Mouse (Mus musculus) olfactory bulb, adult 2 months (tissue): ENCODE data around the gene Dll4. TPM values are rescaled to one million over a fixed set of nuclear protein-coding genes. Genes with fewer than 3 reads are reported as not detected.
A peak's percentile ranks its signal among the peaks of the same experiment; 100 is the strongest.

Source experiments
- H3K27ac ChIP-seq: fragments of 200-500 bp; 2 replicates; pipeline ENCODE4 v1.5.1; 2012; ENCODE audit warnings: low read depth, low read length; ENCODE audit not compliant: insufficient read depth
- H3K4me1 ChIP-seq: fragments of 200-500 bp; 2 replicates; pipeline ENCODE4 v1.6.1; 2012; ENCODE audit warnings: low read length; ENCODE audit not compliant: control insufficient read depth, insufficient read depth
- H3K4me3 ChIP-seq: fragments of 200-500 bp; 2 replicates; pipeline ENCODE4 v1.5.1; 2012; ENCODE audit warnings: mild to moderate bottlenecking, low read depth, low read length, moderate library complexity; ENCODE audit not compliant: insufficient read depth
- CTCF ChIP-seq: fragments of 200-500 bp; IDR thresholded peaks from 2 replicates; pipeline ENCODE4 v1.5.1; 2012; ENCODE audit warnings: low read depth, mild to moderate bottlenecking, low read length, moderate library complexity; ENCODE audit not compliant: insufficient read depth
- POLR2A ChIP-seq: fragments of 200-500 bp; IDR thresholded peaks from 2 replicates; pipeline ENCODE4 v1.6.1; 2012; ENCODE audit warnings: mild to moderate bottlenecking, low read depth, low read length, moderate library complexity; ENCODE audit not compliant: insufficient read depth
- WGBS: fragments of 180-500 bp; shearing (Covaris S2); methylation state at CpG from one replicate; pipeline ENCODE4 v1.1.7; 2018; 5-methylcytosine and 5-hydroxymethylcytosine counted together
- polyA plus RNA-seq: library from polyadenylated mRNA; stranded (reverse); fragments of >200 nt; gene quantifications from 2 replicates; pipeline ENCODE4 v1.2.4, GENCODE M21; 2012; ENCODE audit warnings: low replicate concordance; ENCODE audit not compliant: missing spikeins, insufficient read depth, insufficient read length

The Dll4 gene
- polyA plus RNA-seq, 1 experiment = not detected

DNA sequence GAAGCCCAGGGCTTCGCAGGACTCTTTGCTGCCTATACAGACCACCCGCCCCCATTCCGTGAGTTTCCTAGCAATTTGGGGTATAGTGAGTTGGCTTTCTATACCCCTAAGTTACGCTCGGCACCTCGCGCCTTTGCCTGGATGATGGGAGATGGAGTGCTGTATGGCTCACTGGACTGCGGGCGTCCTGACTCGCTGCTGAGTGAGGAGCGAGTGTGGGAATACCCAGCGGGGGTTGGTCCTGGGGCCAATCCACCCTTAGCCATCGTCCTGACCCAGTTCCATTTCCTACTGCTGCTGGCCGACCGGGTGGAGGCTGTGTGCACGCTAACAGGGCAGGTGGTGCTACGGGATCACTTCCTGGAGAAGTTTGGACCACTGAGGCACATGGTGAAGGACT, 32.3 kb upstream of the Dll4 start:
- H3K4me3 ChIP-seq = no peak overlapping the region
- H3K27ac ChIP-seq = no peak overlapping the region
- H3K4me1 ChIP-seq = peaks cover 7% of the 10 kb centered on the region
- no peak for TF ChIP-seq POLR2A
- TF ChIP-seq CTCF = no peak
- 95% methylated on average over 17 of the region's 17 CpGs for WGBS

DNA sequence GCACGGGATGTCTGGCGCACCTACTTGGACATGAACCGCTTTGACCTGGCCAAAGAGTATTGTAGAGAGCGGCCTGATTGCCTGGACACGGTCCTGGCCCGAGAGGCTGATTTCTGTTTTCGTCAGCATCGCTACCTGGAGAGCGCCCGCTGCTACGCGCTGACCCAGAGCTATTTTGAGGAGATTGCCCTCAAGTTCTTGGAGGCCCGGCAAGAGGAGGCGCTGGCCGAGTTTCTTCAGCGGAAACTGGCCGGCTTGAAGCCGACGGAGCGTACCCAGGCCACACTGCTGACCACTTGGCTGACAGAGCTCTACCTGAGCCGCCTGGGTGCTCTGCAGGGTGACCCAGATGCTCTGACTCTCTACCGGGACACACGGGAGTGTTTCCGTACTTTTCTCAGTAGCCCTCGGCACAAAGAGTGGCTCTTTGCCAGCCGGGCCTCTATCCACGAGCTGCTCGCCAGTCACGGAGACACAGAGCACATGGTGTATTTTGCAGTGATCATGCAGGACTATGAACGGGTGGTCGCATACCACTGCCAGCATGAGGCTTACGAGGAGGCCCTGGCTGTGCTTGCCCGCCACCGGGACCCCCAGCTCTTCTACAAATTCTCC, 31.7 kb upstream of the Dll4 start:
- H3K4me1 ChIP-seq = peaks cover 7% of the 10 kb centered on the region
- 86% methylated on average over 34 of the region's 34 CpGs for WGBS
- H3K27ac ChIP-seq = no peak overlapping the region

DNA sequence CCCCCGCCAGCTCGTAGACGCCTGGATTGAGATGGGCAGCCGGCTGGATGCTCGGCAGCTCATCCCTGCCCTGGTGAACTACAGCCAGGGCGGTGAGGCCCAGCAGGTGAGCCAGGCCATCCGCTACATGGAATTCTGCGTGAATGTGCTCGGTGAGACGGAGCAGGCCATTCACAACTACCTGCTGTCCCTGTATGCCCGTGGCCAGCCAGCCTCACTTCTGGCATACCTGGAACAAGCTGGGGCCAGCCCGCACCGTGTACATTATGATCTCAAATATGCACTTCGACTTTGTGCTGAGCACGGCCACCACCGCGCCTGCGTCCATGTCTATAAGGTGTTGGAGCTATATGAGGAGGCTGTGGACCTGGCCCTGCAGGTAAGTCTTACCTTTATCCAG, 31.2 kb upstream of the Dll4 start:
- Histone ChIP-seq H3K4me3 (no peak overlapping the region), H3K27ac (no peak overlapping the region), H3K4me1 (peaks cover 7% of the 10 kb centered on the region)
- 96% methylated on average over 18 of the region's 18 CpGs for WGBS
- TF ChIP-seq CTCF (no peak), POLR2A (no peak)

More for the DNA sequence above, 31.7 kb upstream of the Dll4 start:
- no peak overlapping the region for H3K4me3 ChIP-seq
- TF ChIP-seq POLR2A (no peak), CTCF (no peak)

DNA sequence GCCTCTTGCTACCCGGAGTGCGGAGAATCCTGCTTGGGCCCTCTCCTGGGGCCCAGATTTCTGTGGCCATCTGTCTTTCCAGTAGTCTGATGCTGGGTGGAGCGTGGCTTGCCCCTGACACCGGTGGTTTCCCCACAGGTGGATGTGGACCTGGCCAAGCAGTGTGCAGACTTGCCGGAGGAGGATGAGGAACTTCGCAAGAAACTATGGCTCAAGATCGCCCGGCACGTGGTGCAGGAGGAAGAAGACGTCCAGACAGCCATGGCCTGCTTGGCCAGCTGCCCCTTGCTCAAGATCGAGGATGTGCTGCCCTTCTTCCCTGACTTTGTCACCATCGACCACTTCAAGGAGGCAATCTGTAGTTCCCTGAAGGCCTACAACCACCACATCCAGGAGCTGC, 28.8 kb upstream of the Dll4 start:
- TF ChIP-seq POLR2A = no peak
- TF ChIP-seq CTCF = no peak
- Histone ChIP-seq H3K4me3 (no peak overlapping the region), H3K27ac (no peak overlapping the region), H3K4me1 (peaks cover 22% of the 10 kb centered on the region)
- 90% methylated on average over 12 of the region's 12 CpGs for WGBS

DNA sequence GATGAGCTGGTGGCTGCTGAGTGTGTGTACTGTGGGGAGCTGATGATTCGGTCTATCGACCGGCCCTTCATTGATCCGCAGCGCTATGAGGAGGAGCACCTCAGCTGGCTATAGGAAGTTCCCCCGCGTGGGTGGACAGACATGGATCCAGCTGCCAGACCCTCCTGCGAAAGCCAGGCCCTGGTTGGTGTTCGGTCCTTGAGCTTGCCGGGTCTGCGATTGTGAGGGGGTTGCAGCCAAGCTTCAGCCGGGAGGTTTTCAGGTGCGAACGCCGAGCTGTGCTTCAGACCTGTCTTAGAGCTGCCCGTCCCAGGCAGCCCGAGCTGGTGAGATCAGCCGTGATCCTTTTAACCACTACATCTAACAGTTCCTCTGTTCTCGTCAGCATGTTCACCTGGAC, 28.1 kb upstream of the Dll4 start:
- TF ChIP-seq CTCF (no peak), POLR2A (no peak)
- 93% methylated on average over 19 of the region's 19 CpGs for WGBS
- Histone ChIP-seq H3K4me1 (peaks cover 22% of the 10 kb centered on the region), H3K27ac (no peak overlapping the region), H3K4me3 (no peak overlapping the region)

DNA sequence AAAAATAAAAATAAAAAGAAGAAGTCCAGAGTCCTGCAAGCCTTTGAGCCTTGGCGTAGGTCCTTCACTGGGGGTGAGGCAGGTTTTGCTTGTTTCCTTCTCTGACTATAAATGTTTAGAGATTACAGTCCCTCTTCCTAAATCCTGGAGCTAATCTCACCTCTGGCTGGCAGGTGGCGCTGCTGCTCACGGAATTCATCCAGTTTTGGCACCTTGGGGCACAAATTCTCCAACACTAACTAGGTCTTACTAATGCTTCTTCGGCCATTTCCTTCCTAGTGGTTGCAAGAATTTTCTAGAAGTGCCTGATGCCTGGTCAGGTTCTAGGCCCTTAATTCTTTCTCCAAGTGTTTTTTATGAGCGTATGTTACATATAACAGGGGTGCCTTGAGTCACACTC, 27.3 kb upstream of the Dll4 start:
- Histone ChIP-seq H3K27ac (no peak overlapping the region), H3K4me3 (no peak overlapping the region), H3K4me1 (peaks cover 22% of the 10 kb centered on the region)
- TF ChIP-seq CTCF (peak; percentile 43; the same call in 1 of the 2 replicates), POLR2A (no peak)
- 40% methylated on average over 5 of the region's 5 CpGs for WGBS

DNA sequence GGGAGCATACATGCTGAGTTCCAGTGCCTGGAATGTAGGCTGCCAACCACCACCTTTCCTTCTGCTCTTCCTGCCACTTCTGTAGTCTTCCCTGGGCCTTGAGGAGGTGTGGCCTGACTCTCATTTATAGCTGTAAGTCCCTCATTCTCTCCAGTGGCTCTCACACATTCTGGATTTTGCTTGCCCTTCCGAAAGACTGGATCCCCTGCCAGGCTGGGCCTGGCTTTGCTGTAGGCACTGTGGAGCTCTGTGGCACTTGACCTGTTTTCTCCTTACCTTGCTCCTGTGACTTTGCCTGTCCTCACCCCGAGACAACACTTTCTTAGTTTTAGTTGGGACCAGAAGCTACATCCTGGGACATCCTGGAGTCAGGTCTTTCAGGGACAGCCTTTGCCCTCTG, 26.7 kb upstream of the Dll4 start:
- whole genome bisulfite sequencing = 92% methylated on average over 2 of the region's 2 CpGs
- Histone ChIP-seq H3K4me1 (peaks cover 22% of the 10 kb centered on the region), H3K4me3 (no peak overlapping the region), H3K27ac (no peak overlapping the region)
- TF ChIP-seq POLR2A (no peak), CTCF (no peak)

DNA sequence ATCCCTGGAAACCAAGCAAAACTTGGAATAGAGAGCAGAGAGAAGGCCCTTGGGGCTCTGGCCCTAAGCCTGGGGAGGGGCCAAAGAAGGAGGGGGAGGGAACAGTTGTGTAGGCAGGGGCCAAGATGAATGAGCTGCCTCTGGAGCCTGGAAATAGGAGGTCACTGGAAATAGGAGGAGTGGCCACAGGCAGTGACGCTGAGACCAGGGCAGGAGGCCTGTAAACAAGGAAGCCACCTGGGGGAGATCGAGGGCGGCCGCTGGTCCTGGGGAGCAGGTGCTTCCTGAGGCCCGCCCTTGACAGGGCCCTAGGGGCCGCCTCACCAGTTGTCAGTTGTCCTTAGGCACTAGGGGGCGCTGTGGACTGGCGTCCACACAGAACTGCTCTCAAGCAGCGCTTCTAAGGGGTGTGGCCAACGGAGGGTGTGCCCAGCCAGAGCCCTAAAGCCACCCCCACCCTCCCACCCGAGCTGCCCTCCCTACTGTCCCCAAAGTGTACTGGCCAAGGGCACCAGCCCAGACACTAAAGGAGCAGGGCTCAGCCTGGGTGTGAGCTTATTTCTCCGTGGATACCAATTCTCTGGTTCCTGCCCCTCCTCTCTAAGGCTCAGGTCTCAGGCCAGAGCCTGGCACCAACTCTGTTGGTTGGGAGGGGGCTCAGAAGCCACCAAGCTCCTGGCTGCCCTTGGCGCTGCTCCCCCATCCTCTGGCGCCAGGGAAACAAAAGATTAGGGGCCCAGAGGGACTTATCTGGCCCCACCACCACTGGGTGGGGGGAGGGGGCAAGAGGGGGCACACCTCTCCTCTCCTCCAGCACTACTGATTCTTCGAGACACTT, 25.4 kb upstream of the Dll4 start:
- WGBS = 18% methylated on average over 15 of the region's 15 CpGs
- TF ChIP-seq POLR2A (no peak), CTCF (peak; percentile 66)
- Histone ChIP-seq H3K27ac (no peak overlapping the region), H3K4me1 (peaks cover 18% of the 10 kb centered on the region), H3K4me3 (no peak overlapping the region)

DNA sequence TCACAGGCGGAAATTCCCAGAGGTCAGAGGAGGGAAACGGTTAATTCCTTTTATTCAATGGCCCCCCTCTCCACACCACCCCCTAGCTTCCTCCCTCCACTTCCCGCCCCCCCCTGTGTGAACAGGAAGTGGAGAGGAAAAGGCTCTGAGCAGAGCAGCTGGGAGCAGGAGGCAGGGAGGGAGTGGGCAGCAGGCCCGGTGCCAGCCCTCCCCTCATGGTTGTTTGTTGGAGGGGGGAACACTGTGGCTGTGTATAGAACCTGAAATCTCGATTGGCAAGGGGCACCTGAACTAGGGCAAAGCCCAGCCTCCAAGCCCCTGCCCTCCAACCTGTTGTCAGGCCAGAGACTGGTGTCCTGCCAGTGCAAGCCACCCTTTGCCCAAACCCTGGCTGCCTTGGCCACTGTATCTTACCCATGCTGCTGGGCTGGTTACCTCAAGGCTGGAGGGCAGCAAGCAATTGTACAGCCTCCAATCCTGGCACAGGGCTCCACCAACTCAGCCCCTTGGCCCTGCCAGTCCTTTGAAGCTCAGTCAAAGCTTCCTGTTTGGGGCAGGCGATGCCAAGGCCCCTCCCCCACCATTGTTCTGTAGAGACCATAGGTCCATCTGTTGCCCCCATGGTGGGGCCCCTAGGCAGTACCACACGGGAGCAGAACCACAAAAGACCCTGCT, 24.6 kb upstream of the Dll4 start:
- no peak overlapping the region for H3K4me3 ChIP-seq
- no peak overlapping the region for H3K27ac ChIP-seq
- peaks cover 18% of the 10 kb centered on the region for H3K4me1 ChIP-seq
- 33% methylated on average over 7 of the region's 7 CpGs for WGBS
- TF ChIP-seq CTCF = no peak
- no peak for TF ChIP-seq POLR2A

DNA sequence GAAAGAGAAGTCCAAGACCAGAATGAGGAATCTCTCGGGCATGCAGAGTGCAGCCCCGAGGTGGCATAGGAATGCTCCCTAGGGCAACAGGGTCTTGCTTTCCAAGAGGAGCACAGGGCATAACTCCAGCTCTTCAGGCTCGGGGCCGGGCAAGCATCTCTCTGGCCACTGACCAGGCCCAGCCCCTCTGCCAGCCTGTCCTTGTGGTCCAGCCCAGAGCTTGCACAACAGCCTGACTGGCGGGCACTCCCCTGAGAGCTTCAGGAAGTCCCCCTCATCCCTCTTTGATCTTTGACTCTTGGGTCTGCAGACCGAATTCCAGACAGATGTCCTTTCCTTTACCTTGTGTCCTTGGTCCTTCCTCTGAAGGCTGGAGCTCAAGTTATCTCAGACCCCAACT, 22.7 kb upstream of the Dll4 start:
- H3K4me3 ChIP-seq = no peak overlapping the region
- no peak overlapping the region for H3K27ac ChIP-seq
- peaks cover 18% of the 10 kb centered on the region for H3K4me1 ChIP-seq
- WGBS = 68% methylated on average over 6 of the region's 6 CpGs
- TF ChIP-seq CTCF (no peak), POLR2A (no peak)
